Mouse (Mus musculus) heart, postnatal 0 days (tissue): ENCODE results near the gene 2610301B20Rik.

Source experiments
- CTCF ChIP-seq: IDR thresholded peaks from 2 replicates; pipeline ENCODE4 v1.5.1; 2016; ENCODE audit warnings: antibody characterized with exemption, control low read depth, low read depth
- EP300 ChIP-seq: IDR thresholded peaks from 2 replicates; pipeline ENCODE4 v1.6.1; 2016; ENCODE audit warnings: antibody characterized with exemption, low read depth

DNA sequence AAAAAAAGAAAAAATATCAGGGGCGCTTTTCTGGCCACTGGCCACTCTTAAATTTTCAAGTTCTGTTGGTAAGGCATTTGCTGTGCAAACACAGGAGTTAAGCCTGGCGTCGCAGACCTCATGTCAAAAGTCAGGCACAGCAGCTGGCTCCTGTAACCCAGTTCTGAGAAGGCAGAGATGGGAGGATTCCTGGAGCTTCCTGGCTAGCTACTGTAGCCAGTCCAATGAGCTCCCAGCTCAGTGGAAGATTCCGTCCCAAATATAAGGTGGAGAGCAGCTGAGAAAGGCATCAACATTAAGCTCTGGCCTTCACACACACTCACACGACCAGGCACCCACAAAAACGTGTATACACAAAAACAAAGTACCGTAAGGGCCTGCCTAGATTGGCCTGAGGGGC is 28.4 kb upstream of the 2610301B20Rik start:
- TF ChIP-seq CTCF (no peak), EP300 (no peak)
